Mouse (Mus musculus) c-Kit-positive CD71-positive TER-119-positive erythroid progenitor cells, embryonic 14.5 days (primary cell): ENCODE results near the gene Ccnc.

Experiments
- DNase-seq: peaks from one replicate; pipeline ENCODE4 v3.0.0-alpha.2; 2013; ENCODE audit warnings: low spot score

Ccnc gene

GRCm38 (mm10) chr4:21801620-21802019 lies 74.1 kb downstream of the Ccnc start:
- DNase-seq = no peak

- DNase-seq = no peak
These were observed 79.7 kb downstream of the Ccnc start for GRCm38 (mm10) chr4:21807204-21807603.
